Comparison of ENCODE assay signal across 12 mouse cellular contexts in the genomic region with DNA sequence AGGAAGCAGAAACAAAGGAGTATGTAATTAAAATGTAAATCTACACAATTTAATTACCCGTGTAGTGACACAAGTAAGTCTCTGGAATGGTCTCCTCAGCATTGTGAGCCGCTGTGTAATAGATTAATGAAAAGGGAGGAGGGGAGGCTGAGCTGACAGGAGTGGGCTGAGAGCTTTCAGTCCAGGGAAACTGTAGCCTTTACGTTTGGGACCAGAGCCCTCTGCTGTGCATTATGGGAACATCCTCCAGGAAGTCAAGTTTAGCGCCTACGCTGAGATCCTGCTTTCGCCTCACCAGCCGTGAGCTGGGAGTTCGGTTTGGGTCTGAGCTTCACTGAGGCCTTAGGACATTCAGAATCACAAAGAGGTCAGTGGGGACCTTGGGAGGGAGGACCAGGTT. TPM values are rescaled to one million over a fixed set of nuclear protein-coding genes. Genes with fewer than 3 reads are reported as not detected.
DNase-seq lines count a peak whose midpoint lies in the region; ATAC-seq and TF ChIP-seq lines count a peak whose summit lies in the region.
"Had no signal": no experiment of that assay in that cellular context is flagged by ENCODE, and none has a peak within 500 bp of the region (broad histone marks: within the 10 kb centered on the region; RNA-seq: fewer than 3 reads in every experiment).

No protein-coding gene starts in this region.

- H3K36me3 ChIP-seq in intestine, postnatal 0 days (ENCODE audit: control insufficient read depth, insufficient read depth), result no peaks in the 10 kb centered on the region
- no peaks in the 10 kb centered on the region for H3K36me3 ChIP-seq in intestine, embryonic 16.5 days (ENCODE audit: control insufficient read depth, insufficient read depth, low read length)
- H3K36me3 ChIP-seq in ES-Bruce4 (ENCODE audit: control insufficient read depth, insufficient read depth, low read length, poor library complexity, severe bottlenecking), result no peaks in the 10 kb centered on the region

- no peak for ATAC-seq in intestine, postnatal 0 days
- ATAC-seq in intestine, embryonic 16.5 days, result no peak

- DNase-seq in embryo, embryonic 10.5 days (ENCODE audit: low spot score), result peak; percentile 68
- peak; percentile 49 for DNase-seq in left cerebral cortex, postnatal 4 days
- no peak for DNase-seq in urinary bladder, postnatal 10 days (ENCODE audit: low spot score)
- no peak for DNase-seq in thymus, postnatal 4 days
- DNase-seq in adrenal gland, postnatal 4 days (ENCODE audit: low spot score in 2 of 2), result no peak

- no peak overlapping the region for H3K9ac ChIP-seq in intestine, postnatal 0 days (ENCODE audit: low read depth, low read length)
- H3K9ac ChIP-seq in intestine, embryonic 16.5 days (ENCODE audit: low read depth, low read length), result no peak overlapping the region
- no peak overlapping the region for H3K9ac ChIP-seq in ES-Bruce4 (ENCODE audit: low read depth, poor library complexity, severe bottlenecking)
- H3K9ac ChIP-seq: embryonic facial prominence, embryonic 12.5 days had no signal

- no peak overlapping the region for H3K4me3 ChIP-seq in intestine, postnatal 0 days (ENCODE audit: low read depth, low read length)
- no peak overlapping the region for H3K4me3 ChIP-seq in intestine, embryonic 16.5 days (ENCODE audit: low read length)
- H3K4me3 ChIP-seq in ES-Bruce4 (ENCODE audit: low read depth, low read length), result no peak overlapping the region
- H3K4me3 ChIP-seq: embryonic facial prominence, embryonic 12.5 days; megakaryocyte, embryonic 14.5 days had no signal

- TF ChIP-seq POLR2A in ES-Bruce4 (IDR thresholded peaks at IDR 0.05; ENCODE audit: insufficient read depth, low read length), result no peak

- TF ChIP-seq EP300 in ES-Bruce4 (IDR thresholded peaks at IDR 0.05; ENCODE audit: insufficient read depth, low read depth, low read length), result no peak

- no peak overlapping the region for H3K4me2 ChIP-seq in intestine, postnatal 0 days (replicated peaks; ENCODE audit: low read depth)
- H3K4me2 ChIP-seq in intestine, embryonic 16.5 days (ENCODE audit: low read depth, low read length), result no peak overlapping the region
- H3K4me2 ChIP-seq: embryonic facial prominence, embryonic 12.5 days had no signal

- TF ChIP-seq CTCF in intestine, postnatal 0 days (IDR thresholded peaks at IDR 0.05; ENCODE audit: low read depth), result peak; percentile 75
- peak; percentile 31 for TF ChIP-seq CTCF in ES-Bruce4 (IDR thresholded peaks at IDR 0.05; ENCODE audit: low read depth, low read length)

- WGBS in intestine, postnatal 0 days, result 37% methylated on average over 8 of the region's 8 CpGs
- 26% methylated on average over 8 of the region's 8 CpGs for WGBS in intestine, embryonic 16.5 days

- no peak overlapping the region for H3K27ac ChIP-seq in intestine, postnatal 0 days (ENCODE audit: low read depth, low read length)
- H3K27ac ChIP-seq in intestine, embryonic 16.5 days (ENCODE audit: low read length), result no peak overlapping the region
- no peak overlapping the region for H3K27ac ChIP-seq in ES-Bruce4 (ENCODE audit: insufficient read depth, low read length)
- H3K27ac ChIP-seq: embryonic facial prominence, embryonic 12.5 days had no signal

- peaks cover 12% of the 10 kb centered on the region; the same call in 1 of the 2 replicates for H3K9me3 ChIP-seq in intestine, postnatal 0 days (ENCODE audit: control insufficient read depth)
- peaks cover 11% of the 10 kb centered on the region; the same call in 1 of the 2 replicates for H3K9me3 ChIP-seq in intestine, embryonic 16.5 days (ENCODE audit: control insufficient read depth, low read length)
- H3K9me3 ChIP-seq in ES-Bruce4 (replicated peaks; ENCODE audit: control insufficient read depth, insufficient read depth, low read length, poor library complexity, severe bottlenecking), result no peaks in the 10 kb centered on the region

- intact Hi-C loops in left cerebral cortex, postnatal 4 days (cut with DNase I), result loop anchor here (5.0 kb wide), 1 partner anchor 272 kb away; no protein-coding TSS in a partner anchor

- no peaks in the 10 kb centered on the region for H3K27me3 ChIP-seq in intestine, postnatal 0 days (replicated peaks; ENCODE audit: control insufficient read depth, insufficient read depth, low read length)
- H3K27me3 ChIP-seq in intestine, embryonic 16.5 days (replicated peaks; ENCODE audit: control insufficient read depth, insufficient read depth, low read length), result no peaks in the 10 kb centered on the region; the same call in 1 of the 2 replicates
- no peaks in the 10 kb centered on the region for H3K27me3 ChIP-seq in ES-Bruce4 (ENCODE audit: control insufficient read depth, insufficient read depth, low read length, poor library complexity, severe bottlenecking)
- H3K27me3 ChIP-seq: embryonic facial prominence, embryonic 12.5 days had no signal

- H3K4me1 ChIP-seq in intestine, postnatal 0 days (replicated peaks; ENCODE audit: control insufficient read depth, insufficient read depth, low read length), result no peaks in the 10 kb centered on the region
- H3K4me1 ChIP-seq in intestine, embryonic 16.5 days (ENCODE audit: control insufficient read depth, insufficient read depth, low read length), result no peaks in the 10 kb centered on the region
- no peaks in the 10 kb centered on the region for H3K4me1 ChIP-seq in ES-Bruce4 (ENCODE audit: control insufficient read depth, insufficient read depth, low read length)
- H3K4me1 ChIP-seq: embryonic facial prominence, embryonic 12.5 days; megakaryocyte, embryonic 14.5 days had no signal

RNA-seq across cellular contexts. Expression of a gene that starts 19.1 kb away (rescaled TPM):
- polyA plus RNA-seq in intestine, postnatal 0 days (2015; fragmentation: Nextera tagmentation; extraction: Ambion mirVana), result 0.23 and 0.44 TPM in 2 replicates
- polyA plus RNA-seq in intestine, embryonic 16.5 days (2015; fragmentation: Nextera tagmentation; extraction: Ambion mirVana), result 0.45 and 0.64 TPM in 2 replicates
- not detected in 2 replicates for polyA plus RNA-seq in ES-Bruce4 (2011; ENCODE audit: insufficient read depth, insufficient read length, low read depth, missing spikeins)
- total RNA-seq in left cerebral cortex, postnatal 4 days (2021), result 1 to 10 TPM; 4.3 to 5.8 TPM
- under 1 TPM in 1 of 2 experiments, not detected in 1; 0.34 TPM for total RNA-seq in adrenal gland, postnatal 4 days (2021)
- total RNA-seq: ES-E14; hematopoietic stem cell, adult 5-6 weeks had no signal

RNA-seq across cellular contexts. Expression of a gene that starts 23.2 kb away (rescaled TPM):
- 62.2 and 63.6 TPM in 2 replicates for polyA plus RNA-seq in intestine, postnatal 0 days (2015; fragmentation: Nextera tagmentation; extraction: Ambion mirVana)
- polyA plus RNA-seq in intestine, embryonic 16.5 days (2015; fragmentation: Nextera tagmentation; extraction: Ambion mirVana), result 63.5 and 67.2 TPM in 2 replicates
- 43.3 and 43.6 TPM in 2 replicates for polyA plus RNA-seq in ES-Bruce4 (2011; ENCODE audit: insufficient read depth, insufficient read length, low read depth, missing spikeins)
- total RNA-seq in left cerebral cortex, postnatal 4 days (2021), result 10 to 100 TPM; 79.3 to 80.6 TPM
- total RNA-seq in adrenal gland, postnatal 4 days (2021), result 10 to 100 TPM; 37.3 to 45.7 TPM

RNA-seq across cellular contexts. Expression of a gene that starts 38.6 kb away (rescaled TPM):
- polyA plus RNA-seq in intestine, postnatal 0 days (2015; fragmentation: Nextera tagmentation; extraction: Ambion mirVana), result 0.82 and 0.90 TPM in 2 replicates
- 3.6 TPM in 2 replicates for polyA plus RNA-seq in intestine, embryonic 16.5 days (2015; fragmentation: Nextera tagmentation; extraction: Ambion mirVana)
- 7.3 and 7.5 TPM in 2 replicates for polyA plus RNA-seq in ES-Bruce4 (2011; ENCODE audit: insufficient read depth, insufficient read length, low read depth, missing spikeins)
- 10 to 100 TPM; 16.5 TPM for total RNA-seq in left cerebral cortex, postnatal 4 days (2021)
- total RNA-seq in adrenal gland, postnatal 4 days (2021), result 1 to 10 TPM; 8.9 to 9.1 TPM
- total RNA-seq: hematopoietic stem cell, adult 5-6 weeks had no signal

RNA-seq across cellular contexts. Expression of a gene that starts 50.7 kb away (rescaled TPM):
- 1.7 and 1.8 TPM in 2 replicates for polyA plus RNA-seq in intestine, postnatal 0 days (2015; fragmentation: Nextera tagmentation; extraction: Ambion mirVana)
- polyA plus RNA-seq in intestine, embryonic 16.5 days (2015; fragmentation: Nextera tagmentation; extraction: Ambion mirVana), result 1.1 TPM in 2 replicates
- 0.24 TPM in 1 of 2 replicates, not detected in the other for polyA plus RNA-seq in ES-Bruce4 (2011; ENCODE audit: insufficient read depth, insufficient read length, low read depth, missing spikeins)
- not detected for total RNA-seq in left cerebral cortex, postnatal 4 days (2021)
- total RNA-seq in adrenal gland, postnatal 4 days (2021), result under 1 TPM; 0.08 to 0.45 TPM
- total RNA-seq: hematopoietic stem cell, adult 5-6 weeks had no signal

Comparison
In these comparisons a context has a peak if more than half of its experiments do, and no peak if none do; other contexts are left out.
1. DNase-seq: peak in embryo, embryonic 10.5 days (single experiment) and left cerebral cortex, postnatal 4 days (single experiment); none in urinary bladder, postnatal 10 days (single experiment), thymus, postnatal 4 days (single experiment) and adrenal gland, postnatal 4 days (0 of 2).